In the genomic region with DNA sequence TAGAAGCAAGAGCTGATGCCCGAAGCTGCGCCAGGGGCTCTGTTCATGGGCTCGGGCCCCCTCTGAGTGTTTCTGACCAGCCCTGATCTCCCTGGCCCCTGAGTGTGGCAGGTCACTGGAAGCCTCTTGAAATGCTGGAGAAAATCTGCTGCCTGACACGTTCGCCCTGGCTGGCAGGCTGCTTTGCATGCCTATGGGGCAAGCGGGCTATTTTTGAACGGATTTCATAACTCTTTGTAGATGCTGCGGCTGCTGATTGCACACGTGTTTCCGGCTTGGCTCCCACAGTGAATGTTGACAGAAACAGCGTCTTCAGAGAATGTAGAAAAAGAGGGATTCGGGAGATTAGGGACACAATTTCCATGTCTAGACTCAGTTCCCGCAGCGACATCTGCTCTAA, we compare ENCODE assay signal across 8 mouse cellular contexts.
DNase-seq lines count a peak whose midpoint lies in the region.

No protein-coding gene starts in this region.

- peak overlapping the region; percentile 43 for H3K4me3 ChIP-seq in brown adipose tissue, adult 24 weeks (ENCODE audit: insufficient read depth, low read depth, low read length)

- peak; percentile 5 to 15 for DNase-seq in thymus, adult 18-20 months
- no peak for DNase-seq in thymus, postnatal 25 days
- peak; percentile 86 to 91 for DNase-seq in heart, adult 18-20 months
- DNase-seq in layer of hippocampus, adult 8-10 months (ENCODE audit: low spot score in 2 of 2): peak; percentile 42 to 45
- DNase-seq in lung, postnatal 10 days: peak; percentile 85
- peak; percentile 22 to 44 for DNase-seq in spleen, postnatal 10 days (ENCODE audit: low spot score in 2 of 2)
- no peak for DNase-seq in c-Kit-positive CD71-positive TER-119-positive erythroid progenitor cells, embryonic 14.5 days (ENCODE audit: low spot score)

- peaks cover 13% of the 10 kb centered on the region for H3K4me1 ChIP-seq in brown adipose tissue, adult 24 weeks (ENCODE audit: control insufficient read depth, insufficient read depth, insufficient read length, low read length)

- H3K27ac ChIP-seq in brown adipose tissue, adult 24 weeks (replicated peaks; ENCODE audit: low read depth, low read length): peak overlapping the region; percentile 92

Comparison
In these comparisons a context has a peak if more than half of its experiments do, and no peak if none do; other contexts are left out.
1. DNase-seq: peak in thymus, adult 18-20 months (2 of 2), heart, adult 18-20 months (2 of 2), layer of hippocampus, adult 8-10 months (2 of 2), lung, postnatal 10 days (single experiment) and spleen, postnatal 10 days (2 of 2); none in thymus, postnatal 25 days (single experiment) and c-Kit-positive CD71-positive TER-119-positive erythroid progenitor cells, embryonic 14.5 days (single experiment).